Comparison of ENCODE assay signal across 8 mouse cellular contexts in the genomic region with DNA sequence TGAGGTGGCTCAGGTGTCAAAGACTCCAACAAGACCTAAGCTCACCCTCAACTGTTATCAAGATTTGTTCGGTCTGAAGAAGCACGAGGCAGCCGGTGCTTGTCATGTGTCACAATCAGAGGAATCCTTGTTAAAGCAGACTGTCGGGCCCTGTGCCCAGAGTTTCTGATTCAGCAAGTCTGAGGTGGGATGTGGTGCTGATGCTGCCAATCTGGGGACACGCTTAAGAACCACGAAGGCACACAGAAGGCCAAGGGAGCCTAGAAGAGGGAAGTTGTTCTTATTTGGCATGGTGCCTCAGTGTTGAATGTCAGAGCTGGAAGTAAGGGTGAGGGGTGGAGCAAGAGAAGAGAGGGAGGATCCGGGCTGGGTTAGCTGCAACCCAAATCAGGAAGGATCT.
A peak's percentile ranks its signal among the peaks of the same experiment; 100 is the strongest.
DNase-seq lines count a peak whose midpoint lies in the region; TF ChIP-seq lines count a peak whose summit lies in the region.

No protein-coding gene starts in this region.

- DNase-seq in cerebellum, postnatal 10 days = peak; percentile 49 to 58
- DNase-seq in cerebellum, postnatal 4 days (ENCODE audit: low spot score in 2 of 2) = no peak
- DNase-seq in 3134 (ENCODE audit: extremely low read depth, insufficient read length, low spot score) = peak; percentile 78
- DNase-seq in heart, adult 9 months (ENCODE audit: low spot score in 2 of 2) = peak; percentile 61 to 63
- DNase-seq in left cerebral cortex, postnatal 36 days (ENCODE audit: low spot score in 2 of 2) = peak; percentile 36 to 46
- DNase-seq in right cerebral cortex, postnatal 36 days (ENCODE audit: low spot score in 2 of 2) = peak; percentile 53 to 68
- no peak for DNase-seq in thymus, adult 2 months
- no peak for DNase-seq in adrenal gland, adult 18-20 months (ENCODE audit: low spot score in 2 of 2)

- H3K4me1 ChIP-seq in thymus, adult 2 months (replicated peaks; ENCODE audit: control insufficient read depth, insufficient read depth, low read length) = no peaks in the 10 kb centered on the region

- H3K4me3 ChIP-seq in thymus, adult 2 months (ENCODE audit: control insufficient read depth, insufficient read depth, low read length) = no peak overlapping the region

- no peaks in the 10 kb centered on the region for H3K27me3 ChIP-seq in thymus, adult 2 months (ENCODE audit: control insufficient read depth, insufficient read depth, low read length)

- no peak overlapping the region for H3K27ac ChIP-seq in thymus, adult 2 months (ENCODE audit: control insufficient read depth, insufficient read depth, low read length)

- no peak for TF ChIP-seq CTCF in thymus, adult 2 months (IDR thresholded peaks at IDR 0.05; ENCODE audit: borderline replicate concordance, control insufficient read depth, extremely low read depth, insufficient read depth, low read length, poor library complexity)

- intact Hi-C loops in left cerebral cortex, postnatal 36 days (cut with DNase I) = no loop called here

- H3K36me3 ChIP-seq in thymus, adult 2 months (ENCODE audit: control insufficient read depth, insufficient read depth, low read length) = no peaks in the 10 kb centered on the region

- no peak for TF ChIP-seq POLR2A in thymus, adult 2 months (IDR thresholded peaks at IDR 0.05; ENCODE audit: control insufficient read depth, extremely low read depth, insufficient read depth, low read length, poor library complexity)

- 10% methylated on average over 7 of the region's 7 CpGs for WGBS in thymus, adult 2 months

Comparison
In these comparisons a context has a peak if more than half of its experiments do, and no peak if none do; other contexts are left out.
1. DNase-seq: peak in cerebellum, postnatal 10 days (2 of 2), 3134 (single experiment), heart, adult 9 months (2 of 2), left cerebral cortex, postnatal 36 days (2 of 2) and right cerebral cortex, postnatal 36 days (2 of 2); none in cerebellum, postnatal 4 days (0 of 2), thymus, adult 2 months (single experiment) and adrenal gland, adult 18-20 months (0 of 2).